Mouse (Mus musculus) kidney, postnatal 10 days (tissue): Measurements from ENCODE around the gene Atp5g2.
"Not testable (repeated sequence)": the region's sequence is repeated elsewhere in the genome, so short reads cannot be mapped to it uniquely, and the experiment has no call there.

Experiments used
- DNase-seq: peaks from one replicate; pipeline ENCODE4 v3.0.0; 2021; ENCODE audit warnings: mixed read lengths

Atp5g2 gene

GRCm38 (mm10) chr15:102665494-102665893 is 6.7 kb downstream of the Atp5g2 start:
- DNase-seq = peak; percentile 78

DNA sequence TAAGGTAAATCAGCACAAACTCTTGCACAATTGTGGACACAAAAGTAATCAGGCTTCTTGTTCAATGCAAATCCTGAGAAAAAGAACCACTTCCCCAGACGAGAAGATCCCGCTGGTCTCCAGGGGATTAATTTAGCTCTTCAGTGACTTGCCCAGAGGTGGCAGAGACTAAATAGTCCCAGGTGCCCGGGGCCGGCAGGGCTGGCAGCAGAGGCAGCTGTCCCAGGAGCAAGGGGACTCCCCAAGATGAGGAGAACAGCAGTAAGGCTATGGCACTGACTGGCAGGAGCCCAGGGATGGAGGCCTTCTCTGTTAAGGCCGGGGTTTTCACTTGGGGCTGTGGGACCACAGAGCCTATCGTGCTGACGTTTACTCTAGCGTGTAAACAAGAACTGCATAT is 8.3 kb downstream of the Atp5g2 start:
- DNase-seq = no peak

DNA sequence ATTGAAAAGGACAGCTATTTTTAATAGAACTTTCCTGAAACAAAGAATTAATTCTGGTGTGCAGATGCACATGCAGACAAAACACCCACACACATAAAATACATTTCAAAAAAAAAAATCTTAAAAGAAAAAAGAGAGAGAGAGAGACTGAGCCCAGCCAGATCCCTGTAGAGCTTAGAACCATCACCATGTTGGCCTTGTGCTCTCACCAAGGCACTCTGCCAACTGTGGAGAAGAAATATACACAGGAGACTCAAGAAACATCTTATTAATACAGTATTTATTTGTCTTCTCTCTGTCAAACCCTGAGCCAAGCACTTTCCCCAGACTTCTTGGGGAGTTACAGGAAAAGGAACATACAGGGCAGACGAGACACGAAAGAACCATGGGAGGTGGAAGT is 9.6 kb downstream of the Atp5g2 start:
- DNase-seq = not testable (repeated sequence)

DNA sequence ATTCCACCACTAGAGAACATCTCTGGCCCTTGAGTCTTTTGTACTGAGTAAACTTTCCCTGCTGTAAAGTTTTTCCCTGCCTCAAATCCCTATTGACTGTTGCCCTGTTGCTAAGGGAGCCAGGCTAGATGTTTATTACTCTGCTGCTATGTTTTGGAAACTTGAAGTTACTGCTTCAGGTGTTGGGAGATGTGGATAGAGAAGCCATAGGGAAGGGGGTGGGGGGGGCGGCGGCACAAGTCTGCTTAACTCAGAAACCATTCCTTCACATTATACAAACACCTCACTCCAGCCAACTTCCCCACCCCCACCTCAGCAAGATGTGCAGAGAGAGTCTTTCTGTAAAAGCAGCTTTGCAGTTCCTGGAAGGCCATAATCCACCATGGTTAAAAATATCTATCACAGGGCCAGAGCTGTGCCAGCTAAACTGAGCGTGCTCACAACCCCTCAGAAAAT is 14.2 kb downstream of the Atp5g2 start:
- DNase-seq = no peak

DNA sequence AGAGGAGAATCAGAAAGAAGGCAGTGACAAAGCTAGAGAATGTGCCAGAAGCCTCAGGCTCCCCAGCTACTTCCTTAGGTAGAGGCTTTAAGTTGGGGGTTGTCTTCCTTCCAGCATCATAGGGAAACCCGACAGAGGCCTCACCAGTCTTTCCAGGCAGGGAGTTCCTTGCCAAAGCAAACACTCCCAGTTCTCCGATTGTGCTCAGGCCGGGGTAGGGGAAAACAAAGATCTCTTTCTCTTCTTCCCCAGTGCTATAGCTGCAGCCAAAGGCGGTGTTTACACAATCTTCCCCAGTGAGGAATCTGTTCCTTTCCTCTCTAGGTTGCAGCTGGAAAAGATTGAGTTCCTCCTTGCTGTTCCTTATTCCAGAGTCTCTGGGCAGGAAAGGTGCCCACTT is 15.5 kb downstream of the Atp5g2 start:
- peak; percentile 31 for DNase-seq

DNA sequence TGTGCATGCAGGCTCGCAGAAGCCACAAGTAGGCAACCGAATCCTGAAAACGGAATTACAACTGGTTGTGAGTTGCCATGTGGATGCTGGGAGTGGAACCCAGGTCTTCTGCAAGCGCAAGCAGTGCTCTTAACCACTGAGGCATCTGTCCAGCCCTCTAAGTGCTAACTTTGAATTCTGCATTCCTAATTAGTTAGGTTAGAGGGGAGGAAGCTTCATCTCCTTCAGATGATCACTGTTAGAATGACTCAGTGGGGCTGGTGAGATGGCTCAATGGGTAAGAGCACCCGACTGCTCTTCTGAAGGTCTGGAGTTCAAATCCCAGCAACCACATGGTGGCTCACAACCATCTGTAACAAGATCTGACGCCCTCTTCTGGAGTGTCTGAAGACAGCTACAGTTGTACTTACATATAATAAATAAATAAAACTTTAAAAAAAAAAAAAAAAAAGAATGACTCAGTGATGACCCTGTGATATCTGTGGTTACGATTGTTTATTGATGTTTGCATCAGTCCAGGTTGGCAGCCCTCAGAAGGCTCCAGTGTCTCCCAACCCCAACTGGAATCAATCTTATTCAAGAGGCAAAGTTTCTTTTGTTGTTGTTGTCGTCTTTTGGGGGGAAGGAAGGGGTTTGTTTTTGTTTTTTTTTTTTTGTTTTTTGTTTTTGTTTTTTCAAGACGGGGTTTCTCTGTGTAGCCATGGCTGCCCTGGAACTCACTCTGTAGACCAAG is 20.1 kb downstream of the Atp5g2 start:
- not testable (repeated sequence) for DNase-seq

DNA sequence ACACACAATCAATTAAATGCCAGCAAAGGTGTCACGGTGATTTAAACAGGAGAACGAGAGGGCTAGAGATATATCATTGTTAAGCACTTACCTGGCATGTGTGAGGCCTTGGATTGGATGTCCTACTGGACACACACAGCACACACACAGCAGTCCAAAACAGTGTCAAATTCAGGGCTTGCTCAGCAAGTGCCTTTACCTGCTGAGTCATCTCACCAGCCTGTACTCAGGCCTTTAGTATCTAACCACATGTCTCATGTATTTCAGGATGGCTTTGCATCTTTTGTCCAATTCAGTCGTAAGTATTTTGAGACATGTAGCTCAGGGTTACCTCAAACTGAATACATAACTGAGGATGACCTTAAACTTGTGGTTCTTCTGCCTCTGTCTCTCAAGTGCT is 21.0 kb downstream of the Atp5g2 start:
- DNase-seq = no peak

DNA sequence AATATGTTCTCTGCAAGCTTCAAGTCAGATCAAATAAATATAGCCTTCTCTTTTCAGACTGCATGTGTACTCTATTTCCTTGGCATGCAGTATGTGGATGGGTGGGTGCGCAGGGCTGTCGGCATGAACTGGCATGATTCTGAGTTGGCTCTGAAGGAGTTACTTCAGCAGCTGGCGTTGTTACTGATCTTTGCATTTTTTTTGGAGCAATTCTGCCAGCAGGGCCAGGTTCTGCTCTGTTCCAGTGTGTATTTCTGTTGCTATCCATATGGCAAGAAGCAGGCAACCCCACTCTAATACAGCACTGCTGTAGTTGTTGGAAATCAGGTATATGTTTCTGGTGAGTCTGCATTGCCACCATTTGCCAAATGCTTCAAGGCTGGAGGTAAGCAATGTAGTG is 36.3 kb downstream of the Atp5g2 start:
- no peak for DNase-seq

DNA sequence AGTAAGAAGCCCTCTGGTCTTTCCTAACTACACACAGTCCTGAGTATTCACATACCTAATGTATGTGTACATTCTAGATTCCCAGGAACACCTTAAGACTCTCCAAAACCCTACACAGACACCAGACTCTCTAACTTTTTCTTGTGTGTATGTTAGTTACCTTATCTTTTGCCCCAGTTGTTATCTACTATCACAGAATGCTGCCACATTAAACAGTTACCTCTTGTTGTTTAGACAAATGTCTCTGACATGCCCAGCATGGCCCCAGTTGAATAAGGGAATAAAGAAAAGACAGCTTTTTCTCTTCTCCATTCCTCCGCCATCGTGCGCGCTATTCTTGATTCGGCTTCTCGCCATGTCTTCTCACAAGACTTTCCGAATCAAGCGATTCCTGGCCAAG is 37.5 kb downstream of the Atp5g2 start:
- no peak for DNase-seq

DNA sequence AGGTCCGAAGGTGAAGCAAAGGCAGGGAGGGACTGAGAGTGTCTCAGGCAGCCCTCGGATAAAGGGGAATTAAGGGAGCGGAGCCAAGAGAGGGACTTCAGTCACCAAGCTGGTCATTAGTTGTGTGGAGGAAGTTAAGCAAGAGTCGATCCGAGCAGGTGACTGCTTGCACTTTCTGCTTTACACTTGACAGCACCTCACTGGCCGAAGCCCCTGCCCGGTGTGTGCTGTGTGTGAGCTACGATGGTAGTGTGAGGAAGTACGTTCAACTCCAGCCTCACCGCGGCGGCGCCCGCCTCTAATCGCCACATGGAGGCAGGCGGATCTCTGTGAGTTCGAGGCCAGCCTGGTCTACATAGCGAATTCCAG is 46.5 kb downstream of the Atp5g2 start:
- peak; percentile 69 for DNase-seq

DNA sequence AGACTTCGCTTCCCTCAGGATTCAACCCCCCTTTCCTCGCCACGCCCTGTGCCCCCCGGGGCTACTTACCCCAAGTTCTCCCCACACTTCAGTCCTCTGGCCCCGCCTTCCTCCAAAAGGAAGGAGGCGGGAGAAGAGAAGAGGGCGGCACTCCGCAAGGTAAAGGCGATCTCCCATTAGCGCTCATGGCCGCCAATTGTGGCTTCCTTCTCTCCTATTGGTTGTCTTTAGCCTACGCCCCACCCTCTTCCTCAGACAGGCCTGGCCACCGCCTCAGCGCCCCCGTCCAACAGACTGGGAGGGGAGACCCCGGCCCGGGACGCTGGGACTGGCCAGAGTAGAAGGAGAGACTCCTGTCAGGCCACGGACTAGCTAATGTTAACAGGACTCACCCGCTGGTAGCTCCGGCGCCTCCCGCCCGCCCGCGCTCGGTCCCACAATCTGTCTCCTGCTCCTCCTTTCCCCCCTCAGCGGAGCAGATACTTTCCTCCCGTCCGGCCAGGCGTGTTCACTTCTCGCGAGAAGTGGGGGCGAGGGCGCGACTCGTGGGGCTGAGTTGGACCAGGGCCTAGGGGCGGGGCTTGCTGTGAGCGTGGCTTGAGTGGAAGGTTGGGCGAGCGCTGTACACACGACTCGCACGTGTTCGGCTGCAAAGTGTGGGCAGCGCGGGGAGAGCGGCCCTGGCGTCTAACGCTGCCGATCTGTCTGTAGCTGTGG is 47.0 kb downstream of the Atp5g2 start, which contains the start of the genes Gm28047 and Atf7:
Gene Gm28047, minus strand, starts transcription at position 98 of the 717 bp plus-strand sequence.
Gene Atf7, minus strand, starts transcription at position 495 of the 717 bp plus-strand sequence.
- peak; percentile 100 for DNase-seq

GRCm38 (mm10) chr15:102624291-102624969 is 47.7 kb downstream of the Atp5g2 start:
- DNase-seq = peak; percentile 26

DNA sequence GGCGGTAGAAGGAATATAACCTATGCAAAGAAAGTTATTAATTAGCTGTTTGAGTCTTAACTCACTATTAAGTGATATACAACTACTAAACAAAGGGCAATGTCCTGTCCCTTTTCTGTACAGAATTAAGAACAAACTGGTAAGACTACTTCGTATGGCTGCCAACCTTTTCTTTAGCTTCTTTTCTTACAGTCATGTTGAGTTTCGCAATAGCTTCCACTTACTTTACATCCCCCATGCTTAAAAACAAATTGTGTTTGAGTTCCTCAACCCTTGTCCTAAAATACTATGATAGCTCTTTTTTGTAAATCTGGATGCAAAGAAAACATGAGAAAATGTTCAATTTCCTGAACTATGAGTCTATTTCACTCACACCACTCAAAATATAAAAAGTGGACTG is 49.0 kb downstream of the Atp5g2 start:
- DNase-seq = no peak

- no peak for DNase-seq
These were observed 49.6 kb downstream of the Atp5g2 start for GRCm38 (mm10) chr15:102622536-102622935.

- no peak for DNase-seq
These were observed 51.4 kb downstream of the Atp5g2 start for GRCm38 (mm10) chr15:102620765-102621164.

GRCm38 (mm10) chr15:102619486-102619885 is 52.7 kb downstream of the Atp5g2 start:
- DNase-seq = no peak

DNA sequence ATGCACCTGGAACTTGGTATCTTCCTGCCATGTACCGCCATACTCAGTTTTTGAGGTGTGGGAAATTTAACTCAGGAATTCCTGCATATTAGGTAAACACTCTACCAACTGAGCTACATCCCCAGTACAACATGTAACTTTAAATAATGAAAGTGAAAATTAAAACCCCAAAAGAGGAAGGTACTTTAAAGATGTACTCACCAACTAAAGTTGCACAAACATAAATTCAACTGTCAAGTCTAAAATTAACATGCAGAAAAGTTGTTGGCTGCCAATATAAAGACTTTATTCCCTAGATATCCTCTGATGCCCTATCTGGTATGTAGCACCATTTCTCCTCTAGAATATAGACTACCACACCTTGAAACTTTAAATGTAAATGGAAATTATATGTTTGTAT is 54.5 kb downstream of the Atp5g2 start:
- no peak for DNase-seq

GRCm38 (mm10) chr15:102616174-102616573 is 56.0 kb downstream of the Atp5g2 start:
- DNase-seq = no peak

DNA sequence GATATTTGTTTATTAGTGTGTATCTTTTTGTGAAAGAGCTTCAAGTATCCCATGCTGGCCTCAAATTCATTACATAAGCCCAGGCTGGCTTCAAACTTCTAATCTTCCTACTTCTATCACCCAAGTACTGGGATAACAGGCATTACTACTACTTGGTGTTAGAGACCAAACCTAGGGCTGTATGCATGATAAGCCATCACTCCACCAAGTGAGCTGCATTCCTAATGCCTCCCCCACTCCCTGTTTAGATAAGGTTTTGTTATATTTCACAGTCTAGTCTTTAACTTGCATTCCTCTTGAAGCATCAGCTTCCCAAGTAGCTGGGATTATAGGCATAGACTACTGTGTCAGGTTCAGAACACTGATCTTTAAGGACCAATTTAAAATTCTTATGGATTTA is 57.9 kb downstream of the Atp5g2 start:
- no peak for DNase-seq

DNA sequence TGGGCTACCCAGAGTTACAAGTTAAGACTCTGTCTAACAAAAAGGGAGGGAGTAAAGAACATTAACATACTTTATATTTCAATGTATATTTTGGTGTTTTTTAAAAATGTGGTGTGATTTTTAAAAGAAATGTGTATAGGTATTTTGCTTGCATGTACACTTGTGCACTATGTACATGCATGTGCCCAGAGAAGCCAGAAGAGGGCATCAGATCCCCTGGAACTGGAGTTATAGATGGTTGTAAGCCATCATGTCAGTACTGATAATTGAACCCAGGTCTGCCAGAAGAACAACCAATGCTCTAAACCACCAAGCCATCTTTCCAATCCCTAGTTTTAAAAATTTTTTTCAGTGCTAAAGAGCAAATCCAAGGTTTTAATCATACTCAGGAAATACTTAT is 59.2 kb downstream of the Atp5g2 start:
- no peak for DNase-seq
